Mouse (Mus musculus) forebrain, embryonic 12.5 days (tissue): ENCODE results near the gene Casp4. TPM values are rescaled to one million over a fixed set of nuclear protein-coding genes. Genes with fewer than 3 reads are reported as not detected.

Experiments
- ATAC-seq: fragments of 200-750 bp; cut with Nextera tagmentation; 2 replicates; pipeline ENCODE4 v1.8.0; 2017; ENCODE audit warnings: moderate TSS enrichment; ENCODE audit not compliant: low FRiP score
- H3K27ac ChIP-seq: fragments of 300-500 bp; sonication (generic); 2 replicates; pipeline ENCODE4 v1.5.1; 2016; ENCODE audit warnings: mild to moderate bottlenecking
- H3K27me3 ChIP-seq: fragments of 300-500 bp; sonication (generic); 2 replicates; pipeline ENCODE4 v1.6.1; 2016; ENCODE audit warnings: mild to moderate bottlenecking
- H3K36me3 ChIP-seq: fragments of 300-500 bp; sonication (generic); replicated peaks from 2 replicates; pipeline ENCODE4 v1.6.1; 2016; ENCODE audit warnings: mild to moderate bottlenecking
- H3K4me1 ChIP-seq: fragments of 300-500 bp; sonication (generic); 2 replicates; pipeline ENCODE4 v1.6.1; 2016
- H3K4me2 ChIP-seq: fragments of 300-500 bp; sonication (generic); 2 replicates; pipeline ENCODE4 v1.6.1; 2016; ENCODE audit warnings: mild to moderate bottlenecking, moderate library complexity
- H3K4me3 ChIP-seq: fragments of 300-500 bp; sonication (generic); replicated peaks from 2 replicates; pipeline ENCODE4 v1.5.1; 2016; ENCODE audit warnings: mild to moderate bottlenecking
- H3K9ac ChIP-seq: fragments of 300-500 bp; sonication (generic); 2 replicates; pipeline ENCODE4 v1.6.1; 2016; ENCODE audit warnings: mild to moderate bottlenecking
- H3K9me3 ChIP-seq: fragments of 300-500 bp; sonication (generic); 2 replicates; pipeline ENCODE4 v1.6.1; 2016
- WGBS: fragments of 180-500 bp; shearing (Covaris S2); methylation state at CpG from one replicate; pipeline ENCODE4 v1.1.7; 2016; 5-methylcytosine and 5-hydroxymethylcytosine counted together
- polyA plus RNA-seq: library from polyadenylated mRNA; unstranded; fragments of >200 nt; fragmentation: Nextera tagmentation; extraction: Ambion mirVana; gene quantifications from 2 replicates; pipeline ENCODE4 v1.2.1, GENCODE M21; 2016

The Casp4 gene
- polyA plus RNA-seq, 1 experiment from 2014 or later, result 0.22 TPM

DNA sequence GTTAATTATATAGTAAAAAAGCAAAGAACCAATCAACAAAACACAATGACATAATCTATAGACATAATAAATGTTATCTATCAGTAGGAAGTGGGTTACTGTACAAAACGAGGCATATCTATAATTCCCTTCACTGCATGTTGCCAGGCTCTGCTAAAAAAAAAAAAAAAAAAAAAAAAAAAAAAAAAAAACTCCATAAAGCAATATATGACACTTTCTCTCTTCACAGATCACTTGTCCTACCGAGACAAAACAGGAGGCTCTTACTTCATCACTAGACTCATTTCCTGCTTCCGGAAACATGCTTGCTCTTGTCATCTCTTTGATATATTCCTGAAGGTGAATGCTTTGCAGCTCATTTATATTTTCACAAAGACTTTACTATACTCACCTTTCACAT, 19.6 kb downstream of the Casp4 start:
- 77% methylated on average over 3 of the region's 3 CpGs for WGBS

DNA sequence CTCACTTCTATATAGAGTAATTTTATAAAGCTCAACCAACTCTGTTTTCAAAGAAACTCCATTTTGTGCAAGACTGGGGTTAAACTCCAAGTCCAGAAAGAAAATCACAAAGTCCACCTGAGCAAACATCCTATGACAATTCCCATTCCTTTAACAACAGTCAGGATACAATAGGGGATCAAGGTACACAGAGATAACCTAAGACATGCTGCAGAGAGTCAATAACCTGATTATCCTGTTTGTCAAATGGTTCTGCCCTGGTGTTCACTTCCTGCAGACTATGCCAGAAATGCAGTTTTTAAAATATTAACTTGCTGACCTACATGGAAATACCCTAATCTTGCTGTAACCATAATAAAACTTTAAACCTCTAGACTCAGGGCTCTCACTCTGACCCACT, 23.8 kb downstream of the Casp4 start:
- Histone ChIP-seq H3K27me3 (no peaks in the 10 kb centered on the region), H3K4me2 (no peak overlapping the region), H3K36me3 (no peaks in the 10 kb centered on the region), H3K9ac (no peak overlapping the region), H3K9me3 (no peaks in the 10 kb centered on the region), H3K27ac (no peak overlapping the region), H3K4me3 (no peak overlapping the region), H3K4me1 (no peaks in the 10 kb centered on the region)
- ATAC-seq, result no peak

More for the DNA sequence above, 19.6 kb downstream of the Casp4 start:
- Histone ChIP-seq H3K27me3 (no peaks in the 10 kb centered on the region), H3K4me3 (no peak overlapping the region), H3K4me2 (no peak overlapping the region), H3K27ac (no peak overlapping the region), H3K36me3 (no peaks in the 10 kb centered on the region), H3K9ac (no peak overlapping the region), H3K4me1 (no peaks in the 10 kb centered on the region), H3K9me3 (no peaks in the 10 kb centered on the region)
- ATAC-seq, result no peak

DNA sequence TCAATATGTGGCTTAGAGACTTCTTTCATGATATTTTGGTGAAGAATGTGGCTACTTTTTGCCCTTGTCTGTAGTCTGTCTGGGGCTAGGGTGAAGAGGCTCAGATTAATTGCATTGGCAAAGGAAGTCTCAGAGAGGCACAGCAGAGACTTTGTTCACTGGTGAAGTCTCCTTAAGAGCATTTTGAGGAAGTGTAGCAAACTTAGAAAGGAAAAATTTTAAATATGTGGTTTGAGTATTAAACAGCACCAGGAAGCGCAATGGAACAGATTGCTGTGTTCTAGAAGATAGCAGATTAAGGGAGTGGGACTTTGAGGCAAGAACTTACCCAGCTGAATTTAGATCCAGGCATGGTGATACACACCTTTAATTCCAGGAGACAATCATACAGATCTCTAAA, 24.8 kb downstream of the Casp4 start:
- H3K27me3 ChIP-seq, result no peaks in the 10 kb centered on the region
- no peak for ATAC-seq
- H3K36me3 ChIP-seq, result no peaks in the 10 kb centered on the region
- 88% methylated on average over 1 of the region's 1 CpGs for WGBS
- H3K4me1 ChIP-seq, result no peaks in the 10 kb centered on the region
- no peaks in the 10 kb centered on the region for H3K9me3 ChIP-seq
- H3K9ac ChIP-seq, result no peak overlapping the region
- no peak overlapping the region for H3K4me3 ChIP-seq
- no peak overlapping the region for H3K4me2 ChIP-seq
- no peak overlapping the region for H3K27ac ChIP-seq

DNA sequence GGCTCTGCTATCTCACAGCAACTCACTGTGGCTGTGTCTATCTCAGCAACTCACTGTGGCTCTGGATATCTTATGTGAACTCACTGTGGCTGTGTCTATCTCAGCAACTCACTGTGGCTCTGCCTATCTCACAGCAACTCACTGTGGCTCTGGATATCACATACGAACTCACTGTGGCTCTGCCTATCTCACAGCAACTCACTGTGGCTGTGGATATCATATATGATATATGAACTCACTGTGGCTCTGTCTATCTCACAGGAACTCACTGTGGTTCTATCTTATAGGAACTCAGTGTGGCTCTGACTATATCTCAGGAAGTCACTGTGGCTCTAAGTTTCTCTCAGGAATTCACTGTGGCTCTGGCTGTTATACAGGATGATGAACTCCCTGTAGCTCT, 34.5 kb downstream of the Casp4 start:
- WGBS, result 82% methylated on average over 1 of the region's 1 CpGs
- H3K9ac ChIP-seq, result no peak overlapping the region
- H3K4me1 ChIP-seq, result no peaks in the 10 kb centered on the region
- H3K27me3 ChIP-seq, result no peaks in the 10 kb centered on the region
- H3K9me3 ChIP-seq, result no peaks in the 10 kb centered on the region
- ATAC-seq, result no peak
- H3K27ac ChIP-seq, result no peak overlapping the region
- no peaks in the 10 kb centered on the region for H3K36me3 ChIP-seq
- no peak overlapping the region for H3K4me2 ChIP-seq
- H3K4me3 ChIP-seq, result no peak overlapping the region

DNA sequence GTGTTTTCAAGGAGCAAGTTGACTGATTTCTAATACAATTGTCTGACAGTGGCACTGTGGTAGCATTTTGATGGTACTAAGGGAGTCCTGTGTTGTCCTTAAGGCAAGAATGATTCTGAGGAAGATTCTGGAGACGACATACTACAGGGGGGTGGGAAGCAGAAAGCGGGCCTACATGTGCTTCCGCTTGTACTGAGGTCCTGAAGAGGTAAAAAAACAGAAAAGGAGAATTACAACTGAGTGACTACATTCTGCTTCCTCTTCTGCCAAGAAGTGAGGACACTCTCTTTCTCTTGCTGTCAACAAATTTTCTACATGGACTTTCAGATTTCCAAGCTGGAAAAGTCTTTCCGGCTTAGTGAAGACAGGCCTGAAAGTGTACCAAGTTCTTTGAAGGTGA, 35.5 kb downstream of the Casp4 start:
- no peaks in the 10 kb centered on the region for H3K36me3 ChIP-seq
- H3K9ac ChIP-seq, result no peak overlapping the region
- H3K27me3 ChIP-seq, result no peaks in the 10 kb centered on the region
- H3K4me1 ChIP-seq, result no peaks in the 10 kb centered on the region
- H3K4me2 ChIP-seq, result no peak overlapping the region
- no peak overlapping the region for H3K4me3 ChIP-seq
- no peaks in the 10 kb centered on the region for H3K9me3 ChIP-seq
- no peak overlapping the region for H3K27ac ChIP-seq
- WGBS, result 94% methylated on average over 4 of the region's 4 CpGs
- ATAC-seq, result no peak

DNA sequence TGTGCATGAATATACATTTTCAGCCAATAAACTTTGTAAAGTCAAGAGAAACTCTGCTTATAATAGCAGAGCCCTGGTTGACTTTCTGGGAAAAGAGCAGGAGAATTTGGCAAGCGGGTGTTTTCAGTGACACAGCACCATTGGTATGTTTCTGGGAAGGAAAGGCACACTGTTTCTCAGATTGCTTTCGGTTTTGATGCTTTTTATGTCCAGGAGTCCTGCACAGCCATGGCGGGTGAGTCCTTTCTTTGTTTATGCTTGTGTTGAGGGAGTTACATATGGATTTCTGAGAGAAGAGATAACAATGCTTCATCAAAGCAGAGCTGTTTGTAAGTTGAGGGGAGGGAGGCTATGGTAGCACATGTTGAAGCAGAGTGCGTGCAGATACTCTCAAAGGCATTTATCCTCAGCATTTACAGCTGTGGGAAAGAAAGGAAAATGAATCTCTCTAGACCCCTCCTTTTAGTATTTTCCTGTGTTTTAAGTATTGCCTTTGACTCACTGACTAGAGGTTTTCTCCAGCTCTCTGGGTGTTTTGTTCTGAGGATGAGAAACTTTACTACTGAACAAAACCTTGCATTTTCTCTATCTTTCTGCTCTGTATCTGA, 36.8 kb downstream of the Casp4 start, which contains the start of gene Casp12:
Gene Casp12, plus strand, starts transcription at position 140 of the 608 bp plus-strand sequence.
- no peak within 1 kb of the TSS for H3K9ac ChIP-seq
- H3K9me3 ChIP-seq, result no peaks in the 10 kb centered on the region
- H3K4me2 ChIP-seq, result no peak within 1 kb of the TSS
- no peaks in the 10 kb centered on the region for H3K27me3 ChIP-seq
- no peak within 1 kb of the TSS for H3K4me3 ChIP-seq
- no peak for ATAC-seq
- WGBS, result 78% methylated on average over 4 of the region's 4 CpGs
- H3K36me3 ChIP-seq, result no peaks in the 10 kb centered on the region
- H3K27ac ChIP-seq, result no peak within 1 kb of the TSS
- H3K4me1 ChIP-seq, result no peaks in the 10 kb centered on the region

DNA sequence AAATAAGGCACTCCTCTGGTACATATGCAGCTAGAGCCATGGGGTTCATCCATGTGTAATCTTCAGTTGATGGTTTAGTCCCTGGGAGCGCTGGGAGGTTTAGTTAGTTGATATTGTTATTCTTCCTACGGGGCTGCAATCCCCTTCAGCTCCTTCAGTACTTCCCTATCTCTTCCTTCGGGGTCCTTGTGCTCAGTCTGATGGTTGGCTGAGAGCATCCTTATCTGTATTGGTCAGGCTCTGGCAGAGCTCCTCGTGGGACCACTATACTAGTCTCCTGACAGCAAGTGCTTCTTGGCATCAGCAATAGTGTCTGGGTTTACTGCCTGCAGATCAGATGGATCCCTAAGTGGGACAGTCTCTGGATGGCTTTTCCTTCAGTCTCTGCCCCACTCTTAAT, 38.8 kb downstream of the Casp4 start:
- Histone ChIP-seq H3K4me3 (no peak overlapping the region), H3K4me2 (no peak overlapping the region), H3K36me3 (no peaks in the 10 kb centered on the region), H3K9ac (no peak overlapping the region), H3K27me3 (no peaks in the 10 kb centered on the region), H3K27ac (no peak overlapping the region), H3K9me3 (no peaks in the 10 kb centered on the region), H3K4me1 (no peaks in the 10 kb centered on the region)
- ATAC-seq, result no peak
- 85% methylated on average over 4 of the region's 4 CpGs for WGBS

DNA sequence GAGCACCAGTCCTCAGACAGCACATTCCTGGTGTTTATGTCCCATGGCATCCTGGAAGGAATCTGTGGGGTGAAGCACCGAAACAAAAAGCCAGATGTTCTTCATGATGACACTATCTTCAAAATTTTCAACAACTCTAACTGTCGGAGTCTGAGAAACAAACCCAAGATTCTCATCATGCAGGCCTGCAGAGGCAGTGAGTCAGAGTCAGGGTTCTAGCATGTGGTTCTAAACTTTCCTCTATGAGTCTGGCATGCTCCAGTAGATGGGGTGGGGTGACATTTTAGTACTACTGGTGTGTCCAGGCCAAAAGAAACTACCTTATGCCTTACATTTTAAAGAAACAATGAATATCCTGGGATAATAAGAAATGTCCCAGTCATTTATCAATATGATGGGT, 45.0 kb downstream of the Casp4 start:
- Histone ChIP-seq H3K4me2 (no peak overlapping the region), H3K27ac (no peak overlapping the region), H3K9me3 (no peaks in the 10 kb centered on the region), H3K36me3 (no peaks in the 10 kb centered on the region), H3K4me3 (no peak overlapping the region), H3K4me1 (no peaks in the 10 kb centered on the region), H3K27me3 (no peaks in the 10 kb centered on the region), H3K9ac (no peak overlapping the region)
- no peak for ATAC-seq
- 84% methylated on average over 2 of the region's 2 CpGs for WGBS

DNA sequence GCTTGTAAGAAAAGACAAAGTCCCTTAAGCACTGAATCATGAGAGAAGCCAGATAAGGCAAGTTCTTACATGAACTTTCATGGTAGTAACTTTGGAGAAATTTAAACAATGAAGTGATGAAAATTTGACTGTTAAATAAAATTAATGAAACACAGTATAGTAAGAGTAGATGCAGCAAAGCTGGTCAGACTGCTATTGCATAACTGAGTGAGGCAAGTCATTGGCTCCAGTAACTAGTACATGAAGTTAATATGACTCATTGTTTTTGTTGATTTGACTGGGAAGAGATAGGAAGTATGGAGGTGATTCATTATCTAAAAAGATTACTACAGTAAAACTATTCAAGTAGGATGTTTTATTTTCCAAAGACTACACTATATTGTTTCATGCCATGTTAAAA, 48.2 kb downstream of the Casp4 start:
- Histone ChIP-seq H3K9me3 (no peaks in the 10 kb centered on the region), H3K4me3 (no peak overlapping the region), H3K27me3 (no peaks in the 10 kb centered on the region), H3K4me2 (no peak overlapping the region), H3K4me1 (no peaks in the 10 kb centered on the region), H3K27ac (no peak overlapping the region), H3K9ac (no peak overlapping the region), H3K36me3 (no peaks in the 10 kb centered on the region)
- no peak for ATAC-seq

Other genes starting within 250 kb of the Casp4 start
- gene Casp1, start 10.3 kb upstream of the Casp4 start, polyA plus RNA-seq, result 0.22 and 0.54 TPM in 2 replicates
- gene Casp12, start 36.6 kb downstream of the Casp4 start, polyA plus RNA-seq, result not detected in 2 replicates